Mouse (Mus musculus): ENCODE results near the gene Ckm.

Gene Ckm

GRCm38 (mm10) chr7:19464367-19465307 is 60.1 kb downstream of the Ckm start:
- in situ Hi-C loops (cut with MboI; ENCODE audit: low sequenced_read_pairs): loop anchor here (10.0 kb wide), 1 partner anchor 60 kb away; no protein-coding TSS in a partner anchor

- in situ Hi-C loops (cut with MboI; ENCODE audit: low sequenced_read_pairs): loop anchor here (10.0 kb wide), 1 partner anchor 58 kb away; no protein-coding TSS in a partner anchor
Measured at GRCm38 (mm10) chr7:19466602-19467145, 62.1 kb downstream of the Ckm start.

GRCm38 (mm10) chr7:19467638-19468037 is 63.1 kb downstream of the Ckm start:
- in situ Hi-C loops (cut with MboI; ENCODE audit: low sequenced_read_pairs): loop anchor here (10.0 kb wide), 1 partner anchor 57 kb away; no protein-coding TSS in a partner anchor

- in situ Hi-C loops (cut with MboI; ENCODE audit: low sequenced_read_pairs): loop anchor here (10.0 kb wide), 1 partner anchor 57 kb away; no protein-coding TSS in a partner anchor
Measured at GRCm38 (mm10) chr7:19468279-19468678, 63.7 kb downstream of the Ckm start.

GRCm38 (mm10) chr7:19469404-19469803 is 64.8 kb downstream of the Ckm start:
- in situ Hi-C loops (cut with MboI; ENCODE audit: low sequenced_read_pairs): loop anchor here (10.0 kb wide), 1 partner anchor 55 kb away; no protein-coding TSS in a partner anchor

- in situ Hi-C loops (cut with MboI; ENCODE audit: low sequenced_read_pairs): no loop called here
Measured at GRCm38 (mm10) chr7:19470308-19470707, 65.7 kb downstream of the Ckm start.

- in situ Hi-C loops (cut with MboI; ENCODE audit: low sequenced_read_pairs): no loop called here
Measured at GRCm38 (mm10) chr7:19472403-19472802, 67.8 kb downstream of the Ckm start.

Measured in CH12F3 (cell line).